Mouse (Mus musculus): ENCODE data around the gene Bbc3. TPM values are rescaled to one million over a fixed set of nuclear protein-coding genes. Genes with fewer than 3 reads are reported as not detected.
"Not testable (repeated sequence)": the region's sequence is repeated elsewhere in the genome, so short reads cannot be mapped to it uniquely, and the experiment has no call there.

Gene Bbc3
- total RNA-seq (2012; rRNA removed) (2.9 and 4.4 TPM in 2 replicates), polyA plus RNA-seq (2012; ENCODE audit: insufficient read depth in 1 of 2, insufficient read length in 2 of 2, low read depth in 1 of 2, low replicate concordance in 2 of 2, missing spikeins in 1 of 2) (1 to 10 TPM in 1 of 2 experiments, not detected in 1; 9.3 TPM)

DNA sequence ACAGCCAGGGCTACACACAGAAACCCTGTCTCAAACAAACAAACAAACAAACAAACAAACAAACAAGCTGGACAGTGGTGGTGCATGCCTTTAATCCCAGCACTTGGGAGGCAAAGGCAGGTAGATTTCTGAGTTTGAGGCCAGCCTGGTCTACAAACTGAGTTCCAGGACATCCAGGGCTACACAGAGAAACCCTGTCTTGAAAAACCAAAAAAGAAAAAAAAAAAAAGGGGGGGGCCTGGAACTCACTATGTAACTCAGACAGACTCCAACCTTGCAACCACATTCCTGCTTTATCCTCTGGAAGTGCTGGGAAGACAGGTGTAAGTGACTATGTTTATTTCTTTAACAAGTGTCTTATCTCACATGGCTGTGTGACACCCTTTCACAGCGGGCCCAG, at the start of gene Bbc3:
Bbc3 (plus strand) TSS at position 301 of the 400 bp plus-strand sequence.
- H3K4me1 ChIP-seq (ENCODE audit: control insufficient read depth in 1 of 2, insufficient read depth in 2 of 2, low read length in 2 of 2); DNase-seq (ENCODE audit: low read depth, low spot score); H3K27me3 ChIP-seq (ENCODE audit: control insufficient read depth in 1 of 2, insufficient read depth in 2 of 2, low read length in 2 of 2); H3K36me3 ChIP-seq (ENCODE audit: control insufficient read depth in 1 of 2, insufficient read depth in 2 of 2, low read length in 2 of 2); H3K9me3 ChIP-seq (replicated peaks; ENCODE audit: insufficient read depth, low read length): not testable (repeated sequence)
- Histone ChIP-seq H3K27ac (ENCODE audit: control insufficient read depth, low read depth, low read length) (peak within 1 kb of the TSS; percentile 4; the same call in 1 of the 2 replicates), H3K9ac (ENCODE audit: control insufficient read depth, low read depth, low read length, poor library complexity, severe bottlenecking) (peak within 1 kb of the TSS; percentile 37), H3K4me3 (ENCODE audit: control insufficient read depth in 1 of 2, insufficient read depth in 1 of 2, low read depth in 2 of 2, low read length in 2 of 2) (peak within 1 kb of the TSS; percentile 57 to 66), H3K79me2 (ENCODE audit: control insufficient read depth, insufficient read depth, low read length, poor library complexity) (peaks cover 14% of the 10 kb centered on the region)

DNA sequence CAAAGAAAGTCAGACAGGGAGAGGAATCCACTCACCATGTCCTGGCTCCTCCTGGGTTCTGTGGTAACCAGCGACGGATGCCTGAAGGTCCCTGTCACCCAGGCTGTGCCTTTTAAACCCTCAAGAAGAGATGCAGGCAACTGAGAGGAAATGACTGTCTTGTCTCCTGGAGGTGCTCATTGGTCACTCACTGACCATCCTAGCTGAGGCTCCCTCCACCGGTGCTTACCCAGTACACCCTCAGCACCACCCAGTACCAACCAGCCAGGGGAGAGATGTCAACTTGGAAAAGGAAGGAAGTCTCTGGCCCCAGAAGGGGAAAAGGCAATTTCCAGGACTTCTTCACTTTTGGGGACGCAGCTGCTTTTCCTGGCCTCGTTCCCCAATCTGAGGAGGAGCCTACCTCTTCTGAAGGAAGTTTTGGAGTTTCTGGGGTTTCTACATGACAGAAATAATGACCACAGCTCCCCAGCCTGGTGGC, 49.0 kb upstream of the Bbc3 start, which contains the start of gene C5ar1:
C5ar1 (minus strand) TSS at position 431 of the 481 bp plus-strand sequence.
- no peaks in the 10 kb centered on the region for H3K79me2 ChIP-seq (ENCODE audit: control insufficient read depth, insufficient read depth, low read length, poor library complexity)
- no peak within 1 kb of the TSS for H3K27ac ChIP-seq (ENCODE audit: control insufficient read depth, low read depth, low read length)
- peaks cover 0 to 2% of the 10 kb centered on the region in 2 experiments; a peak in 2 of 4 replicates for H3K27me3 ChIP-seq (ENCODE audit: control insufficient read depth in 1 of 2, insufficient read depth in 2 of 2, low read length in 2 of 2)
- TF ChIP-seq GATA1 (IDR thresholded peaks at IDR 0.05; ENCODE audit: low read depth, low read length): no peak
- no peak for TF ChIP-seq HCFC1 (IDR thresholded peaks at IDR 0.05; ENCODE audit: low read depth, low read length)
- TF ChIP-seq CHD1 (IDR thresholded peaks at IDR 0.05; ENCODE audit: low read depth, low read length): no peak
- TF ChIP-seq SMC3 (IDR thresholded peaks at IDR 0.05; ENCODE audit: low read depth, low read length): no peak
- no peak for TF ChIP-seq RAD21 (IDR thresholded peaks at IDR 0.05; ENCODE audit: low read depth, low read length)
- TF ChIP-seq MAX (IDR thresholded peaks at IDR 0.05; ENCODE audit: low read length): no peak
- no peak for TF ChIP-seq MAFK (IDR thresholded peaks at IDR 0.05; ENCODE audit: borderline replicate concordance, low read depth, low read length)
- no peak for TF ChIP-seq USF2 (IDR thresholded peaks at IDR 0.05; ENCODE audit: borderline replicate concordance in 1 of 2, insufficient read depth in 1 of 2, low read depth in 1 of 2, low read length in 2 of 2)
- TF ChIP-seq MXI1 (IDR thresholded peaks at IDR 0.05; ENCODE audit: low read depth, low read length): no peak
- TF ChIP-seq CHD2 (IDR thresholded peaks at IDR 0.05; ENCODE audit: low read length): no peak
- TF ChIP-seq USF1 (IDR thresholded peaks at IDR 0.05; ENCODE audit: low read depth, low read length): no peak
- no peak for TF ChIP-seq RCOR1 (IDR thresholded peaks at IDR 0.05; ENCODE audit: low read depth, low read length)
- H3K36me3 ChIP-seq (ENCODE audit: control insufficient read depth in 1 of 2, insufficient read depth in 2 of 2, low read length in 2 of 2): peaks cover 0 to 8% of the 10 kb centered on the region in 2 experiments; a peak in 2 of 4 replicates
- no peaks in the 10 kb centered on the region for H3K9me3 ChIP-seq (replicated peaks; ENCODE audit: insufficient read depth, low read length)
- H3K9ac ChIP-seq (ENCODE audit: control insufficient read depth, low read depth, low read length, poor library complexity, severe bottlenecking): no peak within 1 kb of the TSS
- no peak for DNase-seq (ENCODE audit: low read depth, low spot score)
- H3K4me3 ChIP-seq (ENCODE audit: control insufficient read depth in 1 of 2, insufficient read depth in 1 of 2, low read depth in 2 of 2, low read length in 2 of 2): no peak within 1 kb of the TSS
- peaks cover 0 to 11% of the 10 kb centered on the region in 2 experiments; a peak in 2 of 4 replicates for H3K4me1 ChIP-seq (ENCODE audit: control insufficient read depth in 1 of 2, insufficient read depth in 2 of 2, low read length in 2 of 2)

DNA sequence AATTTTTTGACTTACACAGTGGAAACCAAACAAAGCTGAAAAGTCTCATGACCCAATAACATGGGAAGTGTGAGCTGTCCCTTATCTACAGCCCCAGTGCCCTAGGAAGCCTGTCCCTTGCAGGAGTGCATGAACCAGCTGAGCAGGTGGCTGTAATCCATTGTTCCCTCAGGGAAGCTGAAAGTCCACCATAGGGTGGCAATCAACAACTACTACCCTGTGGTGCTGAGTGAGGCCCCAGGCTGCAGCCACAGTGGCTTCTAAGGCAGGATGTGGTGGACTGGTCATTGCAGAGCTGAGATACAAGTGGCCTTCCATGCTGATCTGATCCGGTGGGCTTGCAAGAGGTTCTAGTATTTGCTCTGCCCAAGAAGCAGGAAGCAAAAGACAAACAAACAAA, 47.1 kb upstream of the Bbc3 start:
- peaks cover 0 to 7% of the 10 kb centered on the region in 2 experiments; a peak in 2 of 4 replicates for H3K36me3 ChIP-seq (ENCODE audit: control insufficient read depth in 1 of 2, insufficient read depth in 2 of 2, low read length in 2 of 2)
- no peak overlapping the region for H3K9ac ChIP-seq (ENCODE audit: control insufficient read depth, low read depth, low read length, poor library complexity, severe bottlenecking)
- peaks cover 0 to 10% of the 10 kb centered on the region in 2 experiments; a peak in 2 of 4 replicates for H3K4me1 ChIP-seq (ENCODE audit: control insufficient read depth in 1 of 2, insufficient read depth in 2 of 2, low read length in 2 of 2)
- DNase-seq (ENCODE audit: low read depth, low spot score): no peak
- no peaks in the 10 kb centered on the region for H3K9me3 ChIP-seq (replicated peaks; ENCODE audit: insufficient read depth, low read length)
- peaks cover 0 to 2% of the 10 kb centered on the region in 2 experiments; a peak in 1 of 4 replicates for H3K27me3 ChIP-seq (ENCODE audit: control insufficient read depth in 1 of 2, insufficient read depth in 2 of 2, low read length in 2 of 2)
- no peak overlapping the region for H3K4me3 ChIP-seq (ENCODE audit: control insufficient read depth in 1 of 2, insufficient read depth in 1 of 2, low read depth in 2 of 2, low read length in 2 of 2)
- H3K79me2 ChIP-seq (ENCODE audit: control insufficient read depth, insufficient read depth, low read length, poor library complexity): no peaks in the 10 kb centered on the region
- H3K27ac ChIP-seq (ENCODE audit: control insufficient read depth, low read depth, low read length): no peak overlapping the region
- TF ChIP-seq ZNF384 (IDR thresholded peaks at IDR 0.05; ENCODE audit: low read depth, low read length) (no peak), MAZ (IDR thresholded peaks at IDR 0.05; ENCODE audit: low read depth, low read length) (no peak), TCF12 (IDR thresholded peaks at IDR 0.05; ENCODE audit: low read depth, low read length) (no peak), MYB (IDR thresholded peaks at IDR 0.05; ENCODE audit: low read depth, low read length) (no peak), E2F4 (IDR thresholded peaks at IDR 0.05; ENCODE audit: borderline replicate concordance, low read depth, low read length) (no peak), ZC3H11A (IDR thresholded peaks at IDR 0.05; ENCODE audit: low read depth, low read length) (no peak), TBP (IDR thresholded peaks at IDR 0.05; ENCODE audit: low read depth, low read length) (no peak), CTCF (IDR thresholded peaks at IDR 0.05 in 2 of 3, conservative IDR thresholded peaks at IDR 0.05 in 1 of 3; ENCODE audit: control insufficient read depth in 1 of 3, insufficient read depth in 1 of 3, low read depth in 2 of 3, low read length in 3 of 3, poor library complexity in 1 of 3, severe bottlenecking in 1 of 3) (no peak), ETS1 (IDR thresholded peaks at IDR 0.05; ENCODE audit: low read depth, low read length) (no peak), GATA1 (IDR thresholded peaks at IDR 0.05; ENCODE audit: low read depth, low read length) (no peak)
